Mouse (Mus musculus): ENCODE results near the gene Gadd45g.

DNA sequence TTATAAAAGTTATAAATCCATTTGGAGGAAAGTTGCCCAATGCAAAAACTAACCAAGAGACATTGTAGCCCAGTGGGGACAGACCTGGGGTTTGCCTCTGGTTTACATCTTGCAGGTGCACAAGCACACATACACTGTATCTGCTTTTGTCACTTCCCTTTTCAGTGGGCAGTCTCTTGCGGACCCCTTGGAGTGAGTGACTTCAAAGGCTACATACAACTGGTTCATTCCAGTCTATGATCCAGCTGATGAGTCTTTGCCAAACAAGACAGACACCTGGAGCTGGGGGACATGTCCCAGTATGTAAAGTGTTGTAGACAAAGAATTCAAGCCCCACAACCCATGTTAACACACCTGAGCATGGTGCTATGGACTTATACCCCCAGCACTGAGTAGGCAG, 4.1 kb downstream of the Gadd45g start:
- TF ChIP-seq CTCF (IDR thresholded peaks at IDR 0.05; ENCODE audit: low read depth) (no peak), EP300 (IDR thresholded peaks at IDR 0.05; ENCODE audit: low read depth) (no peak)

Measured in heart, postnatal 0 days (tissue).